Mouse (Mus musculus) myocyte (in vitro differentiated cells): ENCODE data around the gene Ptprg. TPM values are rescaled to one million over a fixed set of nuclear protein-coding genes. Genes with fewer than 3 reads are reported as not detected.

ENCODE experiments used
- H3K27me3 ChIP-seq: one replicate; pipeline ENCODE4 v1.6.1; 2011; ENCODE audit not compliant: control insufficient read depth, insufficient read depth, insufficient read length
- H3K36me3 ChIP-seq: one replicate; pipeline ENCODE4 v1.6.1; 2011; ENCODE audit not compliant: control insufficient read depth, insufficient read depth
- H3K4me2 ChIP-seq: one replicate; pipeline ENCODE4 v1.6.1; 2011; ENCODE audit warnings: low read depth, control low read depth
- H3K4me3 ChIP-seq: one replicate; pipeline ENCODE4 v1.5.1; 2011; ENCODE audit warnings: mild to moderate bottlenecking, control low read depth, moderate library complexity
- H3K79me2 ChIP-seq: one replicate; pipeline ENCODE4 v1.6.1; 2011; ENCODE audit not compliant: control insufficient read depth, insufficient read depth
- H3ac ChIP-seq: one replicate; pipeline ENCODE4 v1.6.1; 2011; ENCODE audit not compliant: control insufficient read depth, insufficient read length
- CEBPB ChIP-seq: IDR thresholded peaks from 2 replicates; pipeline ENCODE4 v1.6.1; 2011; ENCODE audit warnings: mild to moderate bottlenecking, moderate library complexity; ENCODE audit not compliant: poor library complexity, insufficient read depth, severe bottlenecking
- E2F4 ChIP-seq: IDR thresholded peaks from one replicate; pipeline ENCODE4 v1.6.1; 2011; ENCODE audit warnings: mild to moderate bottlenecking, control low read depth, moderate library complexity; ENCODE audit not compliant: insufficient read depth
- MAX ChIP-seq: IDR thresholded peaks from one replicate; pipeline ENCODE4 v1.6.1; 2011; ENCODE audit warnings: low read depth, mild to moderate bottlenecking, control low read depth
- MYOD1 ChIP-seq, 3 experiments: IDR thresholded peaks; one replicate each; pipeline ENCODE4 v1.6.1; 2011; ENCODE audit warnings: control low read depth in 2 of 3, low read depth in 2 of 3, mild to moderate bottlenecking in 2 of 3, moderate library complexity in 1 of 3; ENCODE audit not compliant: insufficient read length in 2 of 3, control insufficient read depth in 1 of 3
- MYOG ChIP-seq, 3 experiments: IDR thresholded peaks; one replicate each; pipeline ENCODE4 v1.6.1; 2011; ENCODE audit warnings: control low read depth in 2 of 3, low read depth in 2 of 3, mild to moderate bottlenecking in 2 of 3; ENCODE audit not compliant: insufficient read length in 2 of 3, control insufficient read depth in 1 of 3, insufficient read depth in 1 of 3
- POLR2A ChIP-seq: IDR thresholded peaks from one replicate; pipeline ENCODE4 v1.6.1; 2011; ENCODE audit warnings: low read depth, mild to moderate bottlenecking, control low read depth, moderate library complexity; ENCODE audit not compliant: insufficient read length
- POLR2AphosphoS2 ChIP-seq: IDR thresholded peaks from one replicate; pipeline ENCODE4 v1.6.1; 2011; ENCODE audit warnings: low read depth, control low read depth; ENCODE audit not compliant: insufficient read length
- REST ChIP-seq: IDR thresholded peaks from one replicate; pipeline ENCODE4 v1.6.1; 2011; ENCODE audit warnings: mild to moderate bottlenecking, control low read depth, moderate library complexity; ENCODE audit not compliant: insufficient read depth, insufficient read length
- SRF ChIP-seq: IDR thresholded peaks from one replicate; pipeline ENCODE4 v1.6.1; 2011; ENCODE audit warnings: low read depth; ENCODE audit not compliant: control insufficient read depth, insufficient read length
- TCF12 ChIP-seq: IDR thresholded peaks from one replicate; pipeline ENCODE4 v1.6.1; 2011; ENCODE audit warnings: mild to moderate bottlenecking, control low read depth; ENCODE audit not compliant: poor library complexity, insufficient read depth, severe bottlenecking
- TCF3 ChIP-seq: IDR thresholded peaks from one replicate; pipeline ENCODE4 v1.6.1; 2011; ENCODE audit warnings: low read depth, control low read depth; ENCODE audit not compliant: insufficient read length
- USF1 ChIP-seq: IDR thresholded peaks from one replicate; pipeline ENCODE4 v1.6.1; 2011; ENCODE audit warnings: low read depth, mild to moderate bottlenecking, control low read depth, moderate library complexity
- polyA plus RNA-seq: library from polyadenylated mRNA; unstranded; fragments of >200 nt; fragmentation: generic; extraction: Trizol; gene quantifications from one replicate; pipeline ENCODE4 v1.2.1, GENCODE M21; 2012; ENCODE audit warnings: missing spikeins

The Ptprg gene
- polyA plus RNA-seq, 1 experiment, result 14.4 TPM

- Histone ChIP-seq H3K36me3 (no peaks in the 10 kb centered on the region), H3K79me2 (no peaks in the 10 kb centered on the region), H3K27me3 (no peaks in the 10 kb centered on the region), H3ac (no peak overlapping the region), H3K4me2 (no peak overlapping the region), H3K4me3 (no peak overlapping the region)
- no peak for TF ChIP-seq REST
- no peak for TF ChIP-seq TCF3
- TF ChIP-seq TCF12, result no peak
- no peak for TF ChIP-seq MYOD1 (IDR thresholded peaks at IDR 0.05; ENCODE audit: control insufficient read depth in 1 of 3, insufficient read length in 2 of 3, low read depth in 2 of 3)
- no peak for TF ChIP-seq CEBPB
- no peak for TF ChIP-seq POLR2AphosphoS2
- no peak for TF ChIP-seq SRF
- no peak for TF ChIP-seq MAX
- no peak for TF ChIP-seq POLR2A
- no peak for TF ChIP-seq MYOG (IDR thresholded peaks at IDR 0.05; ENCODE audit: control insufficient read depth in 1 of 3, insufficient read depth in 1 of 3, insufficient read length in 2 of 3, low read depth in 2 of 3)
Observed at GRCm38 (mm10) chr14:12114016-12114415, 560.7 kb downstream of the Ptprg start.

GRCm38 (mm10) chr14:12119260-12119659 is 565.9 kb downstream of the Ptprg start:
- Histone ChIP-seq H3K36me3 (peaks cover 8% of the 10 kb centered on the region), H3K4me3 (no peak overlapping the region), H3ac (no peak overlapping the region), H3K27me3 (no peaks in the 10 kb centered on the region), H3K4me2 (no peak overlapping the region), H3K79me2 (no peaks in the 10 kb centered on the region)
- TF ChIP-seq POLR2AphosphoS2, result no peak
- TF ChIP-seq POLR2A, result no peak
- TF ChIP-seq USF1, result no peak
- no peak for TF ChIP-seq SRF
- TF ChIP-seq TCF3, result no peak
- TF ChIP-seq MAX, result no peak
- no peak for TF ChIP-seq MYOD1 (IDR thresholded peaks at IDR 0.05; ENCODE audit: control insufficient read depth in 1 of 3, insufficient read length in 2 of 3, low read depth in 2 of 3)
- TF ChIP-seq CEBPB, result no peak

GRCm38 (mm10) chr14:12121906-12122305 is 568.6 kb downstream of the Ptprg start:
- TF ChIP-seq REST (no peak), POLR2AphosphoS2 (no peak), MYOG (IDR thresholded peaks at IDR 0.05; ENCODE audit: control insufficient read depth in 1 of 3, insufficient read depth in 1 of 3, insufficient read length in 2 of 3, low read depth in 2 of 3) (no peak), E2F4 (no peak), TCF3 (no peak), TCF12 (no peak), USF1 (no peak)
- no peak overlapping the region for H3ac ChIP-seq
- no peaks in the 10 kb centered on the region for H3K27me3 ChIP-seq
- H3K36me3 ChIP-seq, result peaks cover 8% of the 10 kb centered on the region
- no peak overlapping the region for H3K4me2 ChIP-seq
- H3K79me2 ChIP-seq, result no peaks in the 10 kb centered on the region
- H3K4me3 ChIP-seq, result no peak overlapping the region

GRCm38 (mm10) chr14:12124682-12125081 is 571.4 kb downstream of the Ptprg start:
- Histone ChIP-seq H3K79me2 (no peaks in the 10 kb centered on the region), H3K27me3 (no peaks in the 10 kb centered on the region), H3K4me3 (no peak overlapping the region), H3K4me2 (no peak overlapping the region), H3K36me3 (peaks cover 8% of the 10 kb centered on the region), H3ac (no peak overlapping the region)
- TF ChIP-seq POLR2AphosphoS2 (no peak), MAX (no peak), SRF (no peak), TCF3 (no peak), TCF12 (no peak), REST (no peak), MYOD1 (IDR thresholded peaks at IDR 0.05; ENCODE audit: control insufficient read depth in 1 of 3, insufficient read length in 2 of 3, low read depth in 2 of 3) (no peak), E2F4 (no peak), CEBPB (no peak), POLR2A (no peak), USF1 (no peak), MYOG (IDR thresholded peaks at IDR 0.05; ENCODE audit: control insufficient read depth in 1 of 3, insufficient read depth in 1 of 3, insufficient read length in 2 of 3, low read depth in 2 of 3) (no peak)

- no peak for TF ChIP-seq USF1
- H3K27me3 ChIP-seq, result no peaks in the 10 kb centered on the region
- no peak overlapping the region for H3K4me3 ChIP-seq
- peaks cover under 1% of the 10 kb centered on the region for H3K36me3 ChIP-seq
- H3K4me2 ChIP-seq, result no peak overlapping the region
- H3ac ChIP-seq, result no peak overlapping the region
- H3K79me2 ChIP-seq, result no peaks in the 10 kb centered on the region
Observed at GRCm38 (mm10) chr14:12127951-12128350, 574.6 kb downstream of the Ptprg start.
